Mouse (Mus musculus) lung, postnatal 0 days (tissue): ENCODE measurements around the gene Stat4. TPM values are rescaled to one million over a fixed set of nuclear protein-coding genes. Genes with fewer than 3 reads are reported as not detected.
A peak's percentile ranks its signal among the peaks of the same experiment; 100 is the strongest.

Source experiments
- ATAC-seq: fragments of 200-750 bp; cut with Nextera tagmentation; 2 replicates; pipeline ENCODE4 v1.8.0; 2017; ENCODE audit warnings: moderate library complexity
- DNase-seq: peaks from one replicate; pipeline ENCODE4 v3.0.0-alpha.2; 2016; ENCODE audit warnings: low spot score
- H3K27ac ChIP-seq: fragments of 300-500 bp; sonication (generic); 2 replicates; pipeline ENCODE4 v1.5.1; 2014; ENCODE audit warnings: antibody characterized with exemption, mild to moderate bottlenecking, low read length, mixed read lengths
- H3K27me3 ChIP-seq: fragments of 300-500 bp; sonication (generic); replicated peaks from 2 replicates; pipeline ENCODE4 v1.6.1; 2014; ENCODE audit warnings: low read length, mixed read lengths; ENCODE audit not compliant: insufficient read depth
- H3K36me3 ChIP-seq: fragments of 300-500 bp; sonication (generic); 2 replicates; pipeline ENCODE4 v1.6.1; 2014; ENCODE audit warnings: low read length, mixed read lengths; ENCODE audit not compliant: insufficient read depth
- H3K4me1 ChIP-seq: fragments of 300-500 bp; sonication (generic); 2 replicates; pipeline ENCODE4 v1.6.1; 2014; ENCODE audit warnings: antibody characterized with exemption, low read depth, low read length, mixed read lengths; ENCODE audit not compliant: insufficient read depth
- H3K4me2 ChIP-seq: fragments of 300-500 bp; sonication (generic); replicated peaks from 2 replicates; pipeline ENCODE4 v1.6.1; 2014; ENCODE audit warnings: low read depth, mild to moderate bottlenecking, low read length, moderate library complexity, mixed read lengths
- H3K4me3 ChIP-seq: fragments of 300-500 bp; sonication (generic); 2 replicates; pipeline ENCODE4 v1.5.1; 2014; ENCODE audit warnings: low read depth, low read length
- H3K9ac ChIP-seq: fragments of 300-500 bp; sonication (generic); replicated peaks from 2 replicates; pipeline ENCODE4 v1.6.1; 2014; ENCODE audit warnings: low read depth, mild to moderate bottlenecking
- H3K9me3 ChIP-seq: fragments of 300-500 bp; sonication (generic); 2 replicates; pipeline ENCODE4 v1.6.1; 2016; ENCODE audit warnings: low read length, mixed read lengths
- CTCF ChIP-seq: IDR thresholded peaks from 2 replicates; pipeline ENCODE4 v1.5.1; 2016; ENCODE audit warnings: antibody characterized with exemption, mild to moderate bottlenecking
- EP300 ChIP-seq: IDR thresholded peaks from 2 replicates; pipeline ENCODE4 v1.6.1; 2016; ENCODE audit warnings: antibody characterized with exemption, mild to moderate bottlenecking, control low read depth
- WGBS: fragments of 180-500 bp; shearing (Covaris S2); extraction: QIAGEN DNeasy Blood & Tissue Kit; methylation state at CpG from one replicate; pipeline ENCODE4 v1.1.7; 2014; 5-methylcytosine and 5-hydroxymethylcytosine counted together
- polyA plus RNA-seq: library from polyadenylated mRNA; unstranded; fragments of >200 nt; fragmentation: Nextera tagmentation; extraction: Ambion mirVana; gene quantifications from 2 replicates; pipeline ENCODE4 v1.2.1, GENCODE M21; 2015

Stat4 gene
- polyA plus RNA-seq, 1 experiment from 2014 or later: 0.73 TPM

DNA sequence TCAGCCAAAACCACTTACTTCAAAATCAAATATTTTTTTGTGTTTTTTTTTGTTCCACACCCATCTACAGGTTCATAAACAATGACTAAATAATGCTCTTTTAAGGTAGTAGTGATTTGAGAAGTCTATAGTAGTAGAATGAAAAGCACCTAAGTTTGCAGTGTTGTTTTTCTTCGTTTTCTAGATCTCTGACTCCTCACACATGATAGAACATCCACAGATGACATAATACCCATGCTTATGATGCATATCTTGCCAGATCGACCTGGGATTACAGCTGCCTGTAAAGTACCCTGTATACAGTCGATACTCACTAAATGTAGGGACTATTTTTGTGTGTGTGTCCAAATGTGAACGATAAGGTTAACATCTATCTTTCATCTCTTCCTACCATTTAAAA lies 69.0 kb downstream of the Stat4 start:
- H3K4me2 ChIP-seq: no peak overlapping the region
- 73% methylated on average over 4 of the region's 4 CpGs for WGBS

DNA sequence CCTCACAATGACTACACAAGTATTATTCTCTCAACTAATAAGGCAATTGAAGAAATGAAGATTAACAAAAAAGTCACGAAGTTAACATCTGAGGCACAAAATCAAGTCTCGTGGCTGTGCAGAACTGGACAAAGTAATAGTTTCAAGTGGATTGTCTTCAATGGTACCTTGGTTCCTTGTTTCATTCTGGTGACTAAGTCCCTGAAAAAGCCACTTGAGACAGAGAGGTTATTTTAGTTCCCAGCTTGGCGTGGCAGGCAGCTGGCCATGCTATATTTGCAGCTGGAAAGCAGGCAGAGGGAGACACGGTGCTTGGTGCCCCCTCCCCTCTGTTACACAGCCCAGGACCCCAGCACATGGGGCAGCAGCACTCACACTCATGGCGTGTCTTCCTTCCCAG lies 70.2 kb downstream of the Stat4 start:
- Histone ChIP-seq H3K9me3 (no peaks in the 10 kb centered on the region), H3K9ac (no peak overlapping the region), H3K27me3 (no peaks in the 10 kb centered on the region), H3K27ac (no peak overlapping the region), H3K36me3 (no peaks in the 10 kb centered on the region), H3K4me2 (no peak overlapping the region), H3K4me3 (no peak overlapping the region), H3K4me1 (no peaks in the 10 kb centered on the region)
- DNase-seq: peak; percentile 69
- WGBS: 58% methylated on average over 5 of the region's 5 CpGs
- peak; percentile 57 for ATAC-seq
- TF ChIP-seq EP300 (no peak), CTCF (no peak)

More for the DNA sequence above, 69.0 kb downstream of the Stat4 start:
- H3K36me3 ChIP-seq: no peaks in the 10 kb centered on the region
- no peak for ATAC-seq
- no peak for DNase-seq
- H3K9me3 ChIP-seq: no peaks in the 10 kb centered on the region
- no peaks in the 10 kb centered on the region for H3K27me3 ChIP-seq
- no peak for TF ChIP-seq EP300
- no peak for TF ChIP-seq CTCF
- H3K9ac ChIP-seq: no peak overlapping the region
- no peak overlapping the region for H3K27ac ChIP-seq
- H3K4me3 ChIP-seq: no peak overlapping the region
- H3K4me1 ChIP-seq: no peaks in the 10 kb centered on the region

GRCm38 (mm10) chr1:52066276-52066675 lies 79.3 kb downstream of the Stat4 start:
- WGBS: 57% methylated on average over 1 of the region's 1 CpGs
- H3K9me3 ChIP-seq: no peaks in the 10 kb centered on the region
- no peak overlapping the region for H3K4me2 ChIP-seq
- H3K4me3 ChIP-seq: no peak overlapping the region
- ATAC-seq: no peak
- no peak overlapping the region for H3K27ac ChIP-seq
- no peak overlapping the region for H3K9ac ChIP-seq
- H3K36me3 ChIP-seq: no peaks in the 10 kb centered on the region
- DNase-seq: no peak
- H3K27me3 ChIP-seq: no peaks in the 10 kb centered on the region
- no peaks in the 10 kb centered on the region for H3K4me1 ChIP-seq
- no peak for TF ChIP-seq CTCF

GRCm38 (mm10) chr1:52066694-52067093 lies 79.7 kb downstream of the Stat4 start:
- H3K9me3 ChIP-seq: no peaks in the 10 kb centered on the region
- H3K4me1 ChIP-seq: no peaks in the 10 kb centered on the region
- no peaks in the 10 kb centered on the region for H3K27me3 ChIP-seq
- TF ChIP-seq CTCF: no peak
- TF ChIP-seq EP300: no peak
- no peaks in the 10 kb centered on the region for H3K36me3 ChIP-seq
- WGBS: 33% methylated on average over 3 of the region's 3 CpGs
- no peak overlapping the region for H3K4me2 ChIP-seq
- no peak for ATAC-seq
- H3K9ac ChIP-seq: no peak overlapping the region
- peak; percentile 43 for DNase-seq
- no peak overlapping the region for H3K4me3 ChIP-seq
- H3K27ac ChIP-seq: no peak overlapping the region

DNA sequence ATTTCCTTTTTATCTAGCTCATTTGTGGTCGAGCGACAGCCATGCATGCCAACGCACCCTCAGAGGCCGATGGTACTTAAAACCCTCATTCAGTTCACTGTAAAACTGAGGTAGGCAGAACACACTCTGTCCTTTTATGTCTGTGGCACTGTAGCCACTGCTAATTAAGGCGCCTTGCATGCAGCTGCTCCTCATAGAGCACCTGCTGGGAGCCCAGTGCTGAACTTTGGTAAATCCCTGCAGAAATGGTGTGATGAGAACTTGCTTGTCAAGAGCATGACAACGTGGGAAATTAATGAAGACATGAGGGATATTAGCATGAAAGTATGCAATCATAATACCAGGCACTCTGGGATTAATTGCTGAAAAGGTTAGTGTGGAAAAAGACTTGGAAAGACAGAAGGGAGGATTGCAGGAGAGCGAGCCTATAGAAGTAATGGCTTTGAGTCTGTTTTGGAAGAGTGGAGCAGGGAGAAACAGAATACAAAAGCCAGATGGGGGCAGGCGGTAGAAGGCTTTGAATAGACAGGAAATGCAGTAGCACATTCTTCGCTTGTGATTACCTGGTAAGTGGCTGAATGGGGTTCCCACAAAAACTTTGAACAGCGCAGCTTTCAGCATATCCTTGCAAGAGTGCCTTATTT lies 92.9 kb downstream of the Stat4 start:
- DNase-seq: no peak
- Histone ChIP-seq H3K27me3 (no peaks in the 10 kb centered on the region), H3K36me3 (no peaks in the 10 kb centered on the region), H3K27ac (no peak overlapping the region), H3K4me3 (no peak overlapping the region), H3K9me3 (no peaks in the 10 kb centered on the region), H3K9ac (no peak overlapping the region), H3K4me2 (no peak overlapping the region), H3K4me1 (no peaks in the 10 kb centered on the region)
- ATAC-seq: no peak
- TF ChIP-seq EP300: no peak
- WGBS: 37% methylated on average over 10 of the region's 10 CpGs

GRCm38 (mm10) chr1:52080375-52080774 lies 93.4 kb downstream of the Stat4 start:
- no peaks in the 10 kb centered on the region for H3K36me3 ChIP-seq
- H3K4me1 ChIP-seq: no peaks in the 10 kb centered on the region
- 47% methylated on average over 8 of the region's 8 CpGs for WGBS
- H3K4me3 ChIP-seq: no peak overlapping the region
- DNase-seq: no peak
- H3K4me2 ChIP-seq: no peak overlapping the region
- H3K9me3 ChIP-seq: no peaks in the 10 kb centered on the region
- H3K27me3 ChIP-seq: no peaks in the 10 kb centered on the region
- no peak overlapping the region for H3K27ac ChIP-seq
- H3K9ac ChIP-seq: no peak overlapping the region
- no peak for ATAC-seq
- TF ChIP-seq CTCF (no peak), EP300 (no peak)

DNA sequence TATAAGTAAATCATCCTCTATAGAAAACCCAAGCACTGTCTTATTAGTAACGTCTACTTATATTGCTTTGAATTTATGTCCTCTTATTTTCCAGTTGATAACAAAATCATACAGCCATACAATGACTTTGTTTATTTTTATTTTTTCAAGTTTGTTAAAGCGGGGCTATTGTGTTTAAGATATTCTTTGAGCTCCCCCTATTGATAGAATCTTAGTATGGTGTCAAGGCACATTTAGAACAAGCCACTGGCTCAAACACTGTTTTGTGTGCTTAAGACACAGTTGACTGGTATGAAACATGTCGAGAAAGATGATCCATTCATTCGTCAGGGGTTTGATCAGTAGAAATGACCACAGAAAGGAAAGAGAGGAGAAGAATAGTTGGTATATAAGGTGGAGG lies 99.3 kb downstream of the Stat4 start:
- Histone ChIP-seq H3K9me3 (no peaks in the 10 kb centered on the region), H3K27ac (no peak overlapping the region), H3K9ac (no peak overlapping the region), H3K4me2 (no peak overlapping the region), H3K36me3 (no peaks in the 10 kb centered on the region), H3K4me3 (no peak overlapping the region), H3K4me1 (no peaks in the 10 kb centered on the region; the same call in 1 of the 2 replicates), H3K27me3 (no peaks in the 10 kb centered on the region)
- ATAC-seq: no peak
- DNase-seq: peak; percentile 36
- 23% methylated on average over 4 of the region's 4 CpGs for WGBS
- peak; percentile 53 for TF ChIP-seq CTCF
- TF ChIP-seq EP300: 0 out of 2 replicates have a peak, but pooled peaks have one; percentile 29
